14 mouse cellular contexts compared by ENCODE assay signal in genomic region chr4:134569205-134569604, GRCm38 (mm10). TPM values are rescaled to one million over a fixed set of nuclear protein-coding genes. Genes with fewer than 3 reads are reported as not detected.
DNase-seq lines count a peak whose midpoint lies in the region; ATAC-seq and TF ChIP-seq lines count a peak whose summit lies in the region.
"Had no signal": no experiment of that assay in that cellular context is flagged by ENCODE, and none has a peak within 500 bp of the region (broad histone marks: within the 10 kb centered on the region; RNA-seq: fewer than 3 reads in every experiment).

No protein-coding gene starts in this region.

- H3K4me2 ChIP-seq in kidney, embryonic 16.5 days (replicated peaks; ENCODE audit: low read depth, low read length), result no peak overlapping the region
- H3K4me2 ChIP-seq: embryonic facial prominence, embryonic 12.5 days; heart, embryonic 13.5 days; liver, embryonic 15.5 days; midbrain, embryonic 11.5 days; neural tube, embryonic 13.5 days had no signal

- H3K4me3 ChIP-seq in cerebellum, adult 2 months (replicated peaks; ENCODE audit: insufficient read depth, low read depth, low read length), result no peak overlapping the region
- no peak overlapping the region for H3K4me3 ChIP-seq in kidney, embryonic 16.5 days (ENCODE audit: low read length)
- no peak overlapping the region for H3K4me3 ChIP-seq in thymus, adult 2 months (ENCODE audit: control insufficient read depth, insufficient read depth, low read length)
- no peak overlapping the region for H3K4me3 ChIP-seq in small intestine, adult 2 months (ENCODE audit: low read depth, low read length)
- H3K4me3 ChIP-seq in embryonic facial prominence, embryonic 10.5 days, result no peak overlapping the region
- H3K4me3 ChIP-seq: embryonic facial prominence, embryonic 12.5 days; heart, embryonic 13.5 days; liver, embryonic 15.5 days; neural tube, embryonic 13.5 days had no signal

- no peak for TF ChIP-seq POLR2A in cerebellum, adult 2 months (IDR thresholded peaks at IDR 0.05; ENCODE audit: borderline replicate concordance, insufficient read depth, low read length)
- no peak for TF ChIP-seq POLR2A in thymus, adult 2 months (IDR thresholded peaks at IDR 0.05; ENCODE audit: control insufficient read depth, extremely low read depth, insufficient read depth, low read length, poor library complexity)
- no peak for TF ChIP-seq POLR2A in small intestine, adult 2 months (IDR thresholded peaks at IDR 0.05; ENCODE audit: low read depth, low read length)

- 72% methylated on average over 6 of the region's 6 CpGs for WGBS in cerebellum, adult 2 months
- 66% methylated on average over 6 of the region's 6 CpGs for WGBS in kidney, embryonic 16.5 days
- WGBS in thymus, adult 2 months, result 94% methylated on average over 6 of the region's 6 CpGs
- 81% methylated on average over 6 of the region's 6 CpGs for WGBS in small intestine, adult 2 months
- WGBS in embryonic facial prominence, embryonic 10.5 days, result 76% methylated on average over 6 of the region's 6 CpGs

- no peak for DNase-seq in cerebellum, adult 2 months
- DNase-seq in cerebellum, adult 8-10 months, result no peak
- DNase-seq in kidney, postnatal 4 days, result peak; percentile 64 to 67
- DNase-seq in thymus, adult 2 months, result no peak
- DNase-seq in thymus, postnatal 36 days, result no peak
- DNase-seq in embryonic facial prominence, embryonic 10.5 days (ENCODE audit: low spot score), result no peak
- DNase-seq: layer of hippocampus, adult 9-11 months had no signal

- H3K27me3 ChIP-seq in cerebellum, adult 2 months (ENCODE audit: control insufficient read depth, insufficient read depth, low read length), result no peaks in the 10 kb centered on the region
- no peaks in the 10 kb centered on the region for H3K27me3 ChIP-seq in kidney, embryonic 16.5 days (ENCODE audit: insufficient read depth, low read length)
- H3K27me3 ChIP-seq in thymus, adult 2 months (ENCODE audit: control insufficient read depth, insufficient read depth, low read length), result no peaks in the 10 kb centered on the region
- no peaks in the 10 kb centered on the region for H3K27me3 ChIP-seq in small intestine, adult 2 months (ENCODE audit: control insufficient read depth, insufficient read depth, low read length)
- H3K27me3 ChIP-seq in embryonic facial prominence, embryonic 10.5 days (replicated peaks; ENCODE audit: low read depth, poor library complexity, severe bottlenecking), result 0 out of 2 replicates have a peak, but pooled peaks cover 15% of the 10 kb centered on the region
- H3K27me3 ChIP-seq: embryonic facial prominence, embryonic 12.5 days; heart, embryonic 13.5 days; liver, embryonic 15.5 days; neural tube, embryonic 13.5 days had no signal

- no peaks in the 10 kb centered on the region for H3K9me3 ChIP-seq in kidney, embryonic 16.5 days (ENCODE audit: low read length)
- H3K9me3 ChIP-seq in embryonic facial prominence, embryonic 10.5 days, result peaks cover 3% of the 10 kb centered on the region; the same call in 1 of the 2 replicates
- H3K9me3 ChIP-seq: heart, embryonic 13.5 days; liver, embryonic 15.5 days; neural tube, embryonic 13.5 days had no signal

- no peak overlapping the region for H3K9ac ChIP-seq in kidney, embryonic 16.5 days (replicated peaks; ENCODE audit: low read length)
- H3K9ac ChIP-seq: embryonic facial prominence, embryonic 12.5 days; heart, embryonic 13.5 days; liver, embryonic 15.5 days; neural tube, embryonic 13.5 days had no signal

- no peak overlapping the region for H3K27ac ChIP-seq in cerebellum, adult 2 months (ENCODE audit: insufficient read depth, low read length)
- no peak overlapping the region for H3K27ac ChIP-seq in kidney, embryonic 16.5 days (ENCODE audit: low read length)
- no peak overlapping the region for H3K27ac ChIP-seq in thymus, adult 2 months (ENCODE audit: control insufficient read depth, insufficient read depth, low read length)
- H3K27ac ChIP-seq in small intestine, adult 2 months (ENCODE audit: insufficient read depth, low read depth, low read length), result no peak overlapping the region
- H3K27ac ChIP-seq in embryonic facial prominence, embryonic 10.5 days (replicated peaks), result no peak overlapping the region
- H3K27ac ChIP-seq: embryonic facial prominence, embryonic 12.5 days; heart, embryonic 13.5 days; liver, embryonic 15.5 days had no signal

- TF ChIP-seq CTCF in cerebellum, adult 2 months (IDR thresholded peaks at IDR 0.05; ENCODE audit: borderline replicate concordance, insufficient read depth, low read depth, low read length), result peak; percentile 53
- TF ChIP-seq CTCF in thymus, adult 2 months (IDR thresholded peaks at IDR 0.05; ENCODE audit: borderline replicate concordance, control insufficient read depth, extremely low read depth, insufficient read depth, low read length, poor library complexity), result 0 out of 2 replicates have a peak, but pooled peaks have one; percentile 31
- TF ChIP-seq CTCF in small intestine, adult 2 months (IDR thresholded peaks at IDR 0.05; ENCODE audit: extremely low read depth, insufficient read length, insufficient replicate concordance, low read depth, low read length), result 0 out of 2 replicates have a peak, but pooled peaks have one; percentile 17

- ATAC-seq in kidney, embryonic 16.5 days (ENCODE audit: low FRiP score, low TSS enrichment), result no peak

- peaks cover 42% of the 10 kb centered on the region for H3K4me1 ChIP-seq in cerebellum, adult 2 months (ENCODE audit: control insufficient read depth, insufficient read depth, low read length)
- H3K4me1 ChIP-seq in kidney, embryonic 16.5 days (ENCODE audit: insufficient read depth, low read length), result no peaks in the 10 kb centered on the region
- no peaks in the 10 kb centered on the region for H3K4me1 ChIP-seq in thymus, adult 2 months (replicated peaks; ENCODE audit: control insufficient read depth, insufficient read depth, low read length)
- H3K4me1 ChIP-seq in small intestine, adult 2 months (ENCODE audit: control insufficient read depth, insufficient read depth, insufficient read length, low read length), result no peaks in the 10 kb centered on the region
- 0 out of 2 replicates have a peak, but pooled peaks cover 9% of the 10 kb centered on the region for H3K4me1 ChIP-seq in embryonic facial prominence, embryonic 10.5 days
- H3K4me1 ChIP-seq: embryonic facial prominence, embryonic 12.5 days; heart, embryonic 13.5 days; liver, embryonic 15.5 days had no signal

- H3K36me3 ChIP-seq in kidney, embryonic 16.5 days (ENCODE audit: insufficient read depth, low read length), result peaks cover 5% of the 10 kb centered on the region; the same call in 1 of the 2 replicates
- H3K36me3 ChIP-seq in thymus, adult 2 months (ENCODE audit: control insufficient read depth, insufficient read depth, low read length), result no peaks in the 10 kb centered on the region
- no peaks in the 10 kb centered on the region for H3K36me3 ChIP-seq in small intestine, adult 2 months (ENCODE audit: control insufficient read depth, insufficient read depth, low read length)
- H3K36me3 ChIP-seq in embryonic facial prominence, embryonic 10.5 days (replicated peaks), result peaks cover 14% of the 10 kb centered on the region

RNA-seq across cellular contexts. Expression of gene Selenon, which starts 17.2 kb away (rescaled TPM):
- polyA plus RNA-seq in cerebellum, adult 2 months (2012; rRNA removed), result 37.8 and 43.1 TPM in 2 replicates
- polyA plus RNA-seq in kidney, embryonic 16.5 days (2015; fragmentation: Nextera tagmentation; extraction: Ambion mirVana), result 9.5 and 9.7 TPM in 2 replicates
- 7.9 and 9.1 TPM in 2 replicates for polyA plus RNA-seq in thymus, adult 2 months (2012; rRNA removed)
- 4.5 and 4.8 TPM in 2 replicates for polyA plus RNA-seq in small intestine, adult 2 months (2012; rRNA removed)
- 9.5 and 9.7 TPM in 2 replicates for polyA plus RNA-seq in embryonic facial prominence, embryonic 10.5 days (2016; fragmentation: Nextera tagmentation; extraction: Ambion mirVana)

RNA-seq across cellular contexts. Expression of gene Mtfr1l, which starts 34.0 kb away (rescaled TPM):
- 146 and 148 TPM in 2 replicates for polyA plus RNA-seq in cerebellum, adult 2 months (2012; rRNA removed)
- polyA plus RNA-seq in kidney, embryonic 16.5 days (2015; fragmentation: Nextera tagmentation; extraction: Ambion mirVana), result 126 and 127 TPM in 2 replicates
- polyA plus RNA-seq in thymus, adult 2 months (2012; rRNA removed), result 69.2 and 77.3 TPM in 2 replicates
- 39.4 and 55.7 TPM in 2 replicates for polyA plus RNA-seq in small intestine, adult 2 months (2012; rRNA removed)
- 107 and 114 TPM in 2 replicates for polyA plus RNA-seq in embryonic facial prominence, embryonic 10.5 days (2016; fragmentation: Nextera tagmentation; extraction: Ambion mirVana)

RNA-seq across cellular contexts. Expression of gene Aunip, which starts 58.4 kb away (rescaled TPM):
- polyA plus RNA-seq in cerebellum, adult 2 months (2012; rRNA removed), result 0.24 and 0.65 TPM in 2 replicates
- polyA plus RNA-seq in kidney, embryonic 16.5 days (2015; fragmentation: Nextera tagmentation; extraction: Ambion mirVana), result 15.1 and 16.3 TPM in 2 replicates
- 2.1 and 3.8 TPM in 2 replicates for polyA plus RNA-seq in thymus, adult 2 months (2012; rRNA removed)
- polyA plus RNA-seq in small intestine, adult 2 months (2012; rRNA removed), result 0.08 and 0.44 TPM in 2 replicates
- polyA plus RNA-seq in embryonic facial prominence, embryonic 10.5 days (2016; fragmentation: Nextera tagmentation; extraction: Ambion mirVana), result 28.2 and 28.6 TPM in 2 replicates

Comparison
In these comparisons a context has a peak if more than half of its experiments do, and no peak if none do; other contexts are left out.
1. DNase-seq: peak in kidney, postnatal 4 days (2 of 2); none in cerebellum, adult 2 months (0 of 2), cerebellum, adult 8-10 months (single experiment), thymus, adult 2 months (single experiment), thymus, postnatal 36 days (0 of 2) and embryonic facial prominence, embryonic 10.5 days (single experiment).
2. Peak in every context shown above with its lines, with median percentiles within 50 percentile points of each other: CTCF ChIP-seq.